Mouse (Mus musculus) neural tube, embryonic 12.5 days (tissue): ENCODE measurements at regions not wholly inside any gene's neighbourhood (a gene's known extent, or its start where the extent isn't known, plus 50 kb on each side); places are given as distances from the start of the nearest gene placed in this dataset.

Experiments used
- ATAC-seq: fragments of 200-750 bp; cut with Nextera tagmentation; 2 replicates; pipeline ENCODE4 v1.8.0; 2017; ENCODE audit warnings: low read depth, mild to moderate bottlenecking, moderate TSS enrichment, moderate library complexity; ENCODE audit not compliant: low FRiP score
- H3K27ac ChIP-seq: fragments of 300-500 bp; sonication (generic); 2 replicates; pipeline ENCODE4 v1.5.1; 2016
- H3K27me3 ChIP-seq: fragments of 300-500 bp; sonication (generic); replicated peaks from 2 replicates; pipeline ENCODE4 v1.6.1; 2016; ENCODE audit warnings: mild to moderate bottlenecking
- H3K36me3 ChIP-seq: fragments of 300-500 bp; sonication (generic); 2 replicates; pipeline ENCODE4 v1.6.1; 2016; ENCODE audit warnings: mild to moderate bottlenecking
- H3K4me1 ChIP-seq: fragments of 300-500 bp; sonication (generic); 2 replicates; pipeline ENCODE4 v1.6.1; 2016
- H3K4me2 ChIP-seq: fragments of 300-500 bp; sonication (generic); replicated peaks from 2 replicates; pipeline ENCODE4 v1.6.1; 2016; ENCODE audit warnings: mild to moderate bottlenecking
- H3K4me3 ChIP-seq: fragments of 300-500 bp; sonication (generic); 2 replicates; pipeline ENCODE4 v1.5.1; 2016
- H3K9ac ChIP-seq: fragments of 300-500 bp; sonication (generic); 2 replicates; pipeline ENCODE4 v1.6.1; 2016; ENCODE audit warnings: mild to moderate bottlenecking
- H3K9me3 ChIP-seq: fragments of 300-500 bp; sonication (generic); 2 replicates; pipeline ENCODE4 v1.6.1; 2016; ENCODE audit warnings: mild to moderate bottlenecking
- WGBS: fragments of 180-500 bp; shearing (Covaris S2); methylation state at CpG from one replicate; pipeline ENCODE4 v1.1.7; 2016; 5-methylcytosine and 5-hydroxymethylcytosine counted together

- H3K27me3 ChIP-seq = no peaks in the 10 kb centered on the region
- WGBS = 80% methylated on average over 3 of the region's 3 CpGs
These were observed 68.8 kb upstream of the Nepro start for GRCm38 (mm10) chr16:44655306-44655705.

GRCm38 (mm10) chr16:44648547-44649223 is 75.4 kb upstream of the Nepro start:
- no peak for ATAC-seq
- H3K4me3 ChIP-seq = no peak overlapping the region
- H3K4me1 ChIP-seq = peaks cover 2% of the 10 kb centered on the region; the same call in 1 of the 2 replicates
- no peaks in the 10 kb centered on the region for H3K36me3 ChIP-seq
- 0 out of 2 replicates have a peak, but pooled peaks cover 6% of the 10 kb centered on the region for H3K9me3 ChIP-seq
- no peaks in the 10 kb centered on the region for H3K27me3 ChIP-seq
- no peak overlapping the region for H3K9ac ChIP-seq
- WGBS = 77% methylated on average over 2 of the region's 2 CpGs
- H3K27ac ChIP-seq = no peak overlapping the region
- no peak overlapping the region for H3K4me2 ChIP-seq

More at GRCm38 (mm10) chr16:44655306-44655705, 68.8 kb upstream of the Nepro start:
- Histone ChIP-seq H3K9ac (no peak overlapping the region), H3K4me1 (no peaks in the 10 kb centered on the region), H3K9me3 (peaks cover 13% of the 10 kb centered on the region), H3K27ac (no peak overlapping the region), H3K4me2 (no peak overlapping the region), H3K36me3 (no peaks in the 10 kb centered on the region), H3K4me3 (no peak overlapping the region)
- ATAC-seq = no peak

GRCm38 (mm10) chr16:44643992-44644391 is 80.1 kb upstream of the Nepro start:
- ATAC-seq = 0 out of 2 replicates have a peak, but pooled peaks have one; percentile 56
- Histone ChIP-seq H3K4me1 (peaks cover 2% of the 10 kb centered on the region; the same call in 1 of the 2 replicates), H3K4me2 (no peak overlapping the region), H3K36me3 (no peaks in the 10 kb centered on the region), H3K27ac (no peak overlapping the region), H3K4me3 (no peak overlapping the region), H3K9me3 (no peaks in the 10 kb centered on the region), H3K27me3 (no peaks in the 10 kb centered on the region), H3K9ac (no peak overlapping the region)
- WGBS = 18% methylated on average over 4 of the region's 4 CpGs

GRCm38 (mm10) chr16:44637100-44637499 is 78.4 kb upstream of the Boc start:
- no peak overlapping the region for H3K4me2 ChIP-seq
- ATAC-seq = no peak
- no peak overlapping the region for H3K9ac ChIP-seq
- 90% methylated on average over 3 of the region's 3 CpGs for WGBS
- no peak overlapping the region for H3K27ac ChIP-seq
- peaks cover 16% of the 10 kb centered on the region for H3K4me1 ChIP-seq
- H3K27me3 ChIP-seq = no peaks in the 10 kb centered on the region
- no peaks in the 10 kb centered on the region for H3K36me3 ChIP-seq
- H3K4me3 ChIP-seq = no peak overlapping the region
- H3K9me3 ChIP-seq = no peaks in the 10 kb centered on the region

- Histone ChIP-seq H3K4me2 (no peak overlapping the region), H3K27ac (no peak overlapping the region), H3K4me1 (peaks cover 40% of the 10 kb centered on the region), H3K36me3 (no peaks in the 10 kb centered on the region), H3K9ac (no peak overlapping the region), H3K4me3 (no peak overlapping the region), H3K27me3 (no peaks in the 10 kb centered on the region), H3K9me3 (no peaks in the 10 kb centered on the region)
- WGBS = 99% methylated on average over 4 of the region's 4 CpGs
- ATAC-seq = no peak
These were observed 75.8 kb upstream of the Boc start for GRCm38 (mm10) chr16:44634486-44634885.

GRCm38 (mm10) chr16:44633059-44633667 is 74.5 kb upstream of the Boc start:
- no peak overlapping the region for H3K4me3 ChIP-seq
- H3K27me3 ChIP-seq = no peaks in the 10 kb centered on the region
- no peaks in the 10 kb centered on the region for H3K36me3 ChIP-seq
- peaks cover 42% of the 10 kb centered on the region for H3K4me1 ChIP-seq
- peak overlapping the region; percentile 19; the same call in 1 of the 2 replicates for H3K4me2 ChIP-seq
- 58% methylated on average over 9 of the region's 9 CpGs for WGBS
- H3K9me3 ChIP-seq = no peaks in the 10 kb centered on the region
- no peak for ATAC-seq
- no peak overlapping the region for H3K9ac ChIP-seq
- H3K27ac ChIP-seq = no peak overlapping the region

- Histone ChIP-seq H3K9ac (no peak overlapping the region), H3K4me2 (peak overlapping the region; percentile 19; the same call in 1 of the 2 replicates), H3K4me1 (peaks cover 42% of the 10 kb centered on the region), H3K27me3 (no peaks in the 10 kb centered on the region), H3K4me3 (no peak overlapping the region), H3K27ac (no peak overlapping the region), H3K9me3 (no peaks in the 10 kb centered on the region), H3K36me3 (no peaks in the 10 kb centered on the region)
- ATAC-seq = peak; percentile 36
- 28% methylated on average over 9 of the region's 9 CpGs for WGBS
These were observed 73.8 kb upstream of the Boc start for GRCm38 (mm10) chr16:44632330-44633058.

GRCm38 (mm10) chr16:44631357-44632053 is 72.8 kb upstream of the Boc start:
- Histone ChIP-seq H3K4me3 (no peak overlapping the region), H3K4me1 (peaks cover 42% of the 10 kb centered on the region), H3K4me2 (no peak overlapping the region), H3K9ac (no peak overlapping the region), H3K36me3 (no peaks in the 10 kb centered on the region), H3K27me3 (no peaks in the 10 kb centered on the region), H3K9me3 (no peaks in the 10 kb centered on the region), H3K27ac (no peak overlapping the region)
- ATAC-seq = no peak
- WGBS = 67% methylated on average over 4 of the region's 4 CpGs

GRCm38 (mm10) chr16:44630861-44631260 is 72.2 kb upstream of the Boc start:
- WGBS = 38% methylated on average over 9 of the region's 9 CpGs
- no peak for ATAC-seq
- Histone ChIP-seq H3K4me1 (peaks cover 42% of the 10 kb centered on the region), H3K9me3 (no peaks in the 10 kb centered on the region), H3K9ac (no peak overlapping the region), H3K4me2 (no peak overlapping the region), H3K27me3 (no peaks in the 10 kb centered on the region), H3K4me3 (no peak overlapping the region), H3K27ac (no peak overlapping the region), H3K36me3 (no peaks in the 10 kb centered on the region)

- ATAC-seq = no peak
- Histone ChIP-seq H3K9ac (no peak overlapping the region), H3K4me1 (peaks cover 42% of the 10 kb centered on the region), H3K4me3 (no peak overlapping the region), H3K27me3 (no peaks in the 10 kb centered on the region), H3K36me3 (no peaks in the 10 kb centered on the region), H3K4me2 (no peak overlapping the region), H3K27ac (no peak overlapping the region), H3K9me3 (no peaks in the 10 kb centered on the region)
- WGBS = 32% methylated on average over 9 of the region's 9 CpGs
These were observed 71.7 kb upstream of the Boc start for GRCm38 (mm10) chr16:44630426-44630825.

- Histone ChIP-seq H3K9me3 (no peaks in the 10 kb centered on the region), H3K4me1 (peaks cover 44% of the 10 kb centered on the region), H3K4me3 (no peak overlapping the region), H3K27ac (no peak overlapping the region), H3K9ac (no peak overlapping the region), H3K36me3 (no peaks in the 10 kb centered on the region), H3K4me2 (0 out of 2 replicates have a peak overlapping the region, but pooled peaks have one; percentile 9), H3K27me3 (no peaks in the 10 kb centered on the region)
- WGBS = 36% methylated on average over 8 of the region's 8 CpGs
- ATAC-seq = peak; percentile 49; the same call in 1 of the 2 replicates
These were observed 70.9 kb upstream of the Boc start for GRCm38 (mm10) chr16:44629296-44630275.
